Comparison of ENCODE assay signal across 8 mouse cellular contexts in genomic region chr7:79271861-79272788, GRCm38 (mm10). TPM values are rescaled to one million over a fixed set of nuclear protein-coding genes. Genes with fewer than 3 reads are reported as not detected.
A peak's percentile ranks its signal among the peaks of the same experiment; 100 is the strongest.
DNase-seq lines count a peak whose midpoint lies in the region; ATAC-seq and TF ChIP-seq lines count a peak whose summit lies in the region.

No protein-coding gene starts in this region.

- TF ChIP-seq CTCF in G1E (IDR thresholded peaks at IDR 0.05; ENCODE audit: low read depth, low read length) = no peak
- TF ChIP-seq CTCF in heart, postnatal 0 days (IDR thresholded peaks at IDR 0.05; ENCODE audit: low read depth) = no peak

- no peaks in the 10 kb centered on the region for H3K9me3 ChIP-seq in heart, embryonic 10.5 days
- no peaks in the 10 kb centered on the region for H3K9me3 ChIP-seq in G1E (replicated peaks)
- no peaks in the 10 kb centered on the region for H3K9me3 ChIP-seq in heart, postnatal 0 days (replicated peaks; ENCODE audit: control insufficient read depth, low read length)
- no peaks in the 10 kb centered on the region for H3K9me3 ChIP-seq in liver, embryonic 15.5 days (replicated peaks)

- H3K36me3 ChIP-seq in heart, embryonic 10.5 days = no peaks in the 10 kb centered on the region
- H3K36me3 ChIP-seq in G1E (replicated peaks) = peaks cover 22% of the 10 kb centered on the region
- H3K36me3 ChIP-seq in heart, postnatal 0 days (replicated peaks; ENCODE audit: control insufficient read depth, insufficient read depth, low read length) = no peaks in the 10 kb centered on the region
- H3K36me3 ChIP-seq in liver, embryonic 15.5 days (replicated peaks) = no peaks in the 10 kb centered on the region; the same call in 1 of the 2 replicates

- 72% methylated on average over 16 of the region's 16 CpGs for WGBS in heart, embryonic 10.5 days
- 70% methylated on average over 16 of the region's 16 CpGs for WGBS in heart, postnatal 0 days
- WGBS in liver, embryonic 15.5 days (ENCODE audit: insufficient replicate concordance) = 58% methylated on average over 16 of the region's 16 CpGs

- ATAC-seq in G1E (ENCODE audit: extremely low read depth, insufficient number of reproducible peaks, low FRiP score, poor library complexity, severe bottlenecking) = no peak
- ATAC-seq in heart, postnatal 0 days (ENCODE audit: insufficient read depth, low read depth) = no peak; the same call in 1 of the 2 replicates
- peak; percentile 3 for ATAC-seq in liver, embryonic 15.5 days (ENCODE audit: insufficient read depth)

- H3K9ac ChIP-seq in heart, postnatal 0 days (replicated peaks; ENCODE audit: low read depth, low read length) = no peak overlapping the region
- H3K9ac ChIP-seq in liver, embryonic 15.5 days = peak overlapping the region; percentile 35

- DNase-seq in heart, embryonic 10.5 days (ENCODE audit: low spot score) = no peak
- no peak for DNase-seq in heart, adult 9 months (ENCODE audit: low spot score in 2 of 2)
- no peak for DNase-seq in G1E (ENCODE audit: low spot score)
- DNase-seq in heart, postnatal 0 days (ENCODE audit: low spot score) = no peak
- no peak for DNase-seq in c-Kit-positive CD71-positive TER-119-positive erythroid progenitor cells, embryonic 14.5 days (ENCODE audit: low spot score)
- DNase-seq in urinary bladder, postnatal 14 days (ENCODE audit: low spot score) = no peak
- DNase-seq in spleen, postnatal 10 days (ENCODE audit: low spot score in 2 of 2) = no peak

- H3K4me1 ChIP-seq in heart, embryonic 10.5 days = peaks cover 63% of the 10 kb centered on the region
- H3K4me1 ChIP-seq in G1E (ENCODE audit: insufficient read depth, low read depth, low read length) = peaks cover 93% of the 10 kb centered on the region
- H3K4me1 ChIP-seq in heart, postnatal 0 days (ENCODE audit: control insufficient read depth, insufficient read depth) = peaks cover 29% of the 10 kb centered on the region
- H3K4me1 ChIP-seq in liver, embryonic 15.5 days (replicated peaks) = peaks cover 91% of the 10 kb centered on the region

- H3K4me3 ChIP-seq in heart, embryonic 10.5 days = peak overlapping the region; percentile 76
- peak overlapping the region; percentile 95 for H3K4me3 ChIP-seq in G1E (ENCODE audit: low read depth, low read length)
- H3K4me3 ChIP-seq in heart, postnatal 0 days (ENCODE audit: low read depth, low read length) = peak overlapping the region; percentile 25; the same call in 1 of the 2 replicates
- H3K4me3 ChIP-seq in liver, embryonic 15.5 days (replicated peaks) = peak overlapping the region; percentile 48

- no peak for TF ChIP-seq EP300 in heart, postnatal 0 days (IDR thresholded peaks at IDR 0.05; ENCODE audit: low read depth)

- peak overlapping the region; percentile 85 for H3K27ac ChIP-seq in heart, embryonic 10.5 days
- H3K27ac ChIP-seq in heart, postnatal 0 days (ENCODE audit: low read depth) = no peak overlapping the region
- H3K27ac ChIP-seq in liver, embryonic 15.5 days (replicated peaks) = peak overlapping the region; percentile 91

- H3K27me3 ChIP-seq in heart, embryonic 10.5 days (ENCODE audit: insufficient read depth, poor library complexity, severe bottlenecking) = no peaks in the 10 kb centered on the region
- H3K27me3 ChIP-seq in G1E (ENCODE audit: insufficient read depth, low read length) = no peaks in the 10 kb centered on the region
- H3K27me3 ChIP-seq in heart, postnatal 0 days (ENCODE audit: control insufficient read depth, insufficient read depth, low read length) = no peaks in the 10 kb centered on the region
- H3K27me3 ChIP-seq in liver, embryonic 15.5 days = no peaks in the 10 kb centered on the region

- peak overlapping the region; percentile 57 for H3K4me2 ChIP-seq in heart, postnatal 0 days (ENCODE audit: low read depth, low read length)
- peak overlapping the region; percentile 86 for H3K4me2 ChIP-seq in liver, embryonic 15.5 days

RNA-seq across cellular contexts. Expression of gene Abhd2, which starts 0.9 kb away (rescaled TPM):
- polyA plus RNA-seq in heart, embryonic 10.5 days (2016; fragmentation: Nextera tagmentation; extraction: Ambion mirVana) = 4.7 and 5.4 TPM in 2 replicates
- total RNA-seq in G1E (2014; fragmentation: Nextera tagmentation) (68.8 and 69.2 TPM in 2 replicates), G1E (2017) (31.9 and 33.8 TPM in 2 replicates)
- 8.3 and 9.1 TPM in 2 replicates for polyA plus RNA-seq in G1E (2012)
- total RNA-seq in heart, postnatal 0 days (2014; rRNA removed; ENCODE audit: low replicate concordance) = 14.5 and 16.6 TPM in 2 replicates
- polyA plus RNA-seq in heart, postnatal 0 days (2015; fragmentation: Nextera tagmentation; extraction: Ambion mirVana) = 3.4 and 4.2 TPM in 2 replicates
- 11.4 TPM in 2 replicates for polyA plus RNA-seq in liver, embryonic 15.5 days (2015; fragmentation: Nextera tagmentation; extraction: Ambion mirVana)

Comparison
In these comparisons a context has a peak if more than half of its experiments do, and no peak if none do; other contexts are left out.
1. H3K4me3 ChIP-seq: peak in every context shown above with its lines; median percentile 95 in G1E; 76 in heart, embryonic 10.5 days; 48 in liver, embryonic 15.5 days; 25 in heart, postnatal 0 days.